Mouse (Mus musculus) E14TG2a.4 (cell line): ENCODE measurements around the gene Rab3gap1.

Source experiments
- CTCF ChIP-seq: conservative IDR thresholded peaks from 2 replicates; pipeline ENCODE4 v1.5.1; 2014; ENCODE audit warnings: low read length
- NANOG ChIP-seq: IDR thresholded peaks from 2 replicates; pipeline ENCODE4 v1.6.1; 2014; ENCODE audit warnings: borderline replicate concordance, low read length, mixed read lengths

GRCm38 (mm10) chr1:127934322-127934721 is 65.7 kb downstream of the Rab3gap1 start:
- TF ChIP-seq CTCF (no peak), NANOG (no peak)
